Mouse (Mus musculus) T-helper 1 cell (primary cell): ENCODE results near the gene Klhl24.
"Not testable (repeated sequence)": the region's sequence is repeated elsewhere in the genome, so short reads cannot be mapped to it uniquely, and the experiment has no call there.

Experiments
- in situ Hi-C: fragments of 300-600 bp; cut with MboI, MseI; formaldehyde crosslinking; loops from one replicate; pipeline ENCODE4 v1.15.1; 2025; ENCODE audit warnings: high pct_unique_total_duplicates

Klhl24 gene

GRCm38 (mm10) chr16:20097069-20097710, at the start of gene Klhl24:
Klhl24 (plus strand) TSS chr16:20097542.
- in situ Hi-C loops, result no loop called here

GRCm38 (mm10) chr16:20052655-20053054, 44.7 kb upstream of the Klhl24 start:
- in situ Hi-C loops, result loop anchor here (25.0 kb wide), 1 partner anchor 1040 kb away; no protein-coding TSS in a partner anchor

GRCm38 (mm10) chr16:20072770-20073169, 24.6 kb upstream of the Klhl24 start:
- in situ Hi-C loops, result loop anchor here (25.0 kb wide), 1 partner anchor 1060 kb away; no protein-coding TSS in a partner anchor

- in situ Hi-C loops, result no loop called here
Observed at GRCm38 (mm10) chr16:20076675-20077074, 20.7 kb upstream of the Klhl24 start.

- in situ Hi-C loops, result no loop called here
Observed at GRCm38 (mm10) chr16:20080271-20080670, 17.1 kb upstream of the Klhl24 start.

GRCm38 (mm10) chr16:20084623-20085022, 12.7 kb upstream of the Klhl24 start:
- in situ Hi-C loops, result no loop called here

GRCm38 (mm10) chr16:20085250-20085905, 12.0 kb upstream of the Klhl24 start:
- in situ Hi-C loops, result no loop called here

- in situ Hi-C loops, result no loop called here
Observed at GRCm38 (mm10) chr16:20086976-20087375, 10.4 kb upstream of the Klhl24 start.

- in situ Hi-C loops, result loop anchor here (5.0 kb wide), 3 partner anchors 48 to 127 kb away; no protein-coding TSS in a partner anchor
Observed at GRCm38 (mm10) chr16:20089636-20090035, 7.7 kb upstream of the Klhl24 start.

- in situ Hi-C loops, result loop anchor here (5.0 kb wide), 3 partner anchors 46 to 129 kb away; no protein-coding TSS in a partner anchor
Observed at GRCm38 (mm10) chr16:20090921-20091575, 6.3 kb upstream of the Klhl24 start.

- in situ Hi-C loops, result no loop called here
Observed at GRCm38 (mm10) chr16:20095966-20096365, 1.4 kb upstream of the Klhl24 start.

GRCm38 (mm10) chr16:20097711-20098374, 501 bp downstream of the Klhl24 start:
- in situ Hi-C loops, result no loop called here

GRCm38 (mm10) chr16:20098375-20098727, 1.0 kb downstream of the Klhl24 start:
- in situ Hi-C loops, result no loop called here

GRCm38 (mm10) chr16:20098866-20099629, 1.7 kb downstream of the Klhl24 start:
- in situ Hi-C loops, result no loop called here

GRCm38 (mm10) chr16:20106996-20107395, 9.7 kb downstream of the Klhl24 start:
- in situ Hi-C loops, result no loop called here

- in situ Hi-C loops, result no loop called here
Observed at GRCm38 (mm10) chr16:20108961-20109360, 11.6 kb downstream of the Klhl24 start.

- in situ Hi-C loops, result no loop called here
Observed at GRCm38 (mm10) chr16:20112649-20113048, 15.3 kb downstream of the Klhl24 start.

- in situ Hi-C loops, result no loop called here
Observed at GRCm38 (mm10) chr16:20116069-20116468, 18.7 kb downstream of the Klhl24 start.

- in situ Hi-C loops, result not testable (repeated sequence)
Observed at GRCm38 (mm10) chr16:20126319-20126883, 29.1 kb downstream of the Klhl24 start.

- in situ Hi-C loops, result no loop called here
Observed at GRCm38 (mm10) chr16:20130397-20130796, 33.1 kb downstream of the Klhl24 start.
